Mouse (Mus musculus) liver, postnatal 0 days (tissue): ENCODE measurements around the gene Dnajc12. TPM values are rescaled to one million over a fixed set of nuclear protein-coding genes. Genes with fewer than 3 reads are reported as not detected.
A peak's percentile ranks its signal among the peaks of the same experiment; 100 is the strongest.

Source experiments
- ATAC-seq: fragments of 200-750 bp; cut with Nextera tagmentation; 2 replicates; pipeline ENCODE4 v1.8.0; 2017; ENCODE audit warnings: mild to moderate bottlenecking, moderate library complexity
- DNase-seq: peaks from one replicate; pipeline ENCODE4 v3.0.0-alpha.2; 2016
- H3K27ac ChIP-seq: fragments of 300-500 bp; sonication (generic); 2 replicates; pipeline ENCODE4 v1.5.1; 2014; ENCODE audit warnings: antibody characterized with exemption, moderate library complexity, mild to moderate bottlenecking, low read depth
- H3K27me3 ChIP-seq: fragments of 300-500 bp; sonication (generic); 2 replicates; pipeline ENCODE4 v1.6.1; 2014; ENCODE audit warnings: low read length, control low read depth, mixed read lengths; ENCODE audit not compliant: insufficient read depth
- H3K36me3 ChIP-seq: fragments of 300-500 bp; sonication (generic); replicated peaks from 2 replicates; pipeline ENCODE4 v1.6.1; 2014; ENCODE audit warnings: mild to moderate bottlenecking, control low read depth, low read length, moderate library complexity, mixed read lengths; ENCODE audit not compliant: insufficient read depth
- H3K4me1 ChIP-seq: fragments of 300-500 bp; sonication (generic); 2 replicates; pipeline ENCODE4 v1.6.1; 2014; ENCODE audit warnings: antibody characterized with exemption, mild to moderate bottlenecking, control low read depth; ENCODE audit not compliant: insufficient read depth
- H3K4me2 ChIP-seq: fragments of 300-500 bp; sonication (generic); 2 replicates; pipeline ENCODE4 v1.6.1; 2014; ENCODE audit warnings: low read depth, mild to moderate bottlenecking, low read length, moderate library complexity, mixed read lengths
- H3K4me3 ChIP-seq: fragments of 300-500 bp; sonication (generic); 2 replicates; pipeline ENCODE4 v1.5.1; 2014; ENCODE audit warnings: low read depth, low read length
- H3K9ac ChIP-seq: fragments of 300-500 bp; sonication (generic); replicated peaks from 2 replicates; pipeline ENCODE4 v1.6.1; 2014; ENCODE audit warnings: mild to moderate bottlenecking, moderate library complexity
- H3K9me3 ChIP-seq: fragments of 300-500 bp; sonication (generic); 2 replicates; pipeline ENCODE4 v1.6.1; 2016; ENCODE audit warnings: mild to moderate bottlenecking, control low read depth, low read length, mixed read lengths
- CTCF ChIP-seq: sonication (generic); IDR thresholded peaks from 2 replicates; pipeline ENCODE4 v1.5.1; 2016; ENCODE audit warnings: antibody characterized with exemption, low read depth
- EP300 ChIP-seq: IDR thresholded peaks from 2 replicates; pipeline ENCODE4 v1.6.1; 2016; ENCODE audit warnings: antibody characterized with exemption, low read depth, mild to moderate bottlenecking
- WGBS: fragments of 180-500 bp; shearing (Covaris S2); extraction: QIAGEN DNeasy Blood & Tissue Kit; methylation state at CpG from one replicate; pipeline ENCODE4 v1.1.7; 2014; ENCODE audit not compliant: insufficient replicate concordance; 5-methylcytosine and 5-hydroxymethylcytosine counted together
- polyA plus RNA-seq: library from polyadenylated mRNA; unstranded; fragments of >200 nt; fragmentation: Nextera tagmentation; extraction: Ambion mirVana; gene quantifications from 2 replicates; pipeline ENCODE4 v1.2.1, GENCODE M21; 2015

Gene Dnajc12
- 14.8 and 15.4 TPM in 2 replicates for polyA plus RNA-seq

DNA sequence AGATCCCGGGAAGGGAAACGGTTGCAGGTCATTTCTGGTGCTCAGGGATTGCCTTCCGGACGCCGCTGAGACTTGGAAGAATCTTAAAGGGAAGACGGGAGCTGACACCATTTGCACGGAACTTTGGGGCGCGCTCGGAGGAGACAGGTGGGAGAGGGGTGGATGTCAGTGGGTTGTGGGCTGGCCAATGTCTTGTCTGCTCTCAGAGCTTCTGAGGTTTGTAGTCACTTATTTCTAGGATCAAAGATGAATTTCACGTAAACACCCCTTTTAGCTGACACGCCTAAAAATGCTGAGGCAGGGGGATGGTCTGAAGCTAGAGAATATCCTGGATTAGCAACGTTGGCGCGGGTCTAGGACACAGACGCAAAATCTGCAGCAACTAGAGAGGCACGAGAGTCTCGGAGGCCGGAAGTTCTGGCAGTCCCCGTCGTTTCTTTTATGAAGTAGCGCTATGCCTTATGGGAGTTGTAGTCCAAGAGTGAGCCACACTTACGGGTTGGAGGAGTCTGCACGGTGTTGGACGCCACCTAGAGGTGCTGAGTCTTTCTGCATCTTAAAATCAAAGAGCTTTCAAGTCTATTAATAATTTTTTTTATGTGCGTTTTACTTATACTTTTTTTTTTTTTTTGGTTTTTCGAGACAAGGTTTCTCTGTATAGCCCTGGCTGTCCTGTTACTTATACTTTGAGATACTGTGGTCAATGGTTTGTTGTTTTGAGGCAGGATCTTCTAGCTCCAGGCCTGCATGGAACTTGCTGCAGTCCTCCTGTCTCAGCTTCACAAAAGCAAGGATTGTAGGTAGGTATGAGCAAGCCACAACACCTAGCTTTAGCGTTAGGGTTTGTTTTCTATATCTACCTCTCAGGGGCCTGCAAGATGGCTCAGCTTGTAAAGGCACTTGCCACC is at the start of gene Dnajc12:
Dnajc12 (plus strand) TSS at position 72 of the 908 bp plus-strand sequence.
- Histone ChIP-seq H3K9ac (peak within 1 kb of the TSS; percentile 73), H3K36me3 (no peaks in the 10 kb centered on the region), H3K9me3 (no peaks in the 10 kb centered on the region), H3K27ac (no peak within 1 kb of the TSS), H3K4me1 (peaks cover 12% of the 10 kb centered on the region), H3K4me2 (peak within 1 kb of the TSS; percentile 97), H3K27me3 (no peaks in the 10 kb centered on the region), H3K4me3 (peak within 1 kb of the TSS; percentile 74)
- DNase-seq (peak; percentile 87), ATAC-seq (peak; percentile 96)
- WGBS = 1% methylated on average over 28 of the region's 28 CpGs
- TF ChIP-seq EP300 = peak; percentile 40; the same call in 1 of the 2 replicates
- TF ChIP-seq CTCF = peak; percentile 89

DNA sequence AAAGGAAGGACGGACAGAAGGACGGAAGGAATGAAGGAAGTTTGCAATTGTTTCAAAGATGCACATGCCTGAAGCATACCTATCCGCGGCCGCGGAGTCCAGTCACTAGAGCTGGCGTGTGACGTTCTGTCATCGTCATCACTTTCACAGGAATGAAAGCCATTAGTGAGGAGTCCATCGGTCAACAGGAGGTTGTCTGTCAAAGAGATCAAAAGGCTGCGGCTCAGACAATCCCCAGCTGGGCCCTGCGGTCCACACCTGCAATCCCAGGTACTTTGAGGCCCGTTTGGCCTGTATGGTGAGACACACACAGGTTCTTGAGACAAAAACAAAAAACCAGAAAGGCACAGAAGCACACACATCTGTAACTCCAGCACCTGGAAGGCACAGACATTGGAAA is 45.3 kb upstream of the Dnajc12 start:
- ATAC-seq (no peak), DNase-seq (peak; percentile 18)
- WGBS = 73% methylated on average over 13 of the region's 13 CpGs

DNA sequence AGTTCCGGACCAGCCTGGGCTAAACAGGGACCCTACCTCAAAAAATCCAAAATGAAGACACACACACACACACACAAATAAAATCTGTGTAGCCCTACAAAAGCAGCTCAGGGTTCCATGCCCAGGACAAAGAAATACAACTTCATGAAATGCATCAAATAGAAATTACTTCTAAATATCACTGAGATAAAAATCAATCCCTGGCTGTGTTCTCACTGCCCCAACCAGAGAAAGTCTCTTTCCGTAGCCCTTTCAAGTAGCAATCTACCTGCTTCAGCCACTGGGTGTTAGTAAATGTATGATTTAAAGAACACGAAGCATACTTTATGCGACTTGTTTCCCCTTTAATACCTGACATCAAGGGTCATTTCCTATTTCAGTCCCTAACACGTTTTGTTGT is 44.9 kb upstream of the Dnajc12 start:
- ATAC-seq = no peak

More for the DNA sequence above, 45.3 kb upstream of the Dnajc12 start:
- Histone ChIP-seq H3K9me3 (no peaks in the 10 kb centered on the region), H3K9ac (no peak overlapping the region), H3K4me2 (peak overlapping the region; percentile 82), H3K27ac (no peak overlapping the region), H3K27me3 (no peaks in the 10 kb centered on the region), H3K4me1 (peaks cover 10% of the 10 kb centered on the region), H3K4me3 (peak overlapping the region; percentile 78), H3K36me3 (peaks cover 33% of the 10 kb centered on the region)
- TF ChIP-seq EP300 = no peak
- no peak for TF ChIP-seq CTCF

DNA sequence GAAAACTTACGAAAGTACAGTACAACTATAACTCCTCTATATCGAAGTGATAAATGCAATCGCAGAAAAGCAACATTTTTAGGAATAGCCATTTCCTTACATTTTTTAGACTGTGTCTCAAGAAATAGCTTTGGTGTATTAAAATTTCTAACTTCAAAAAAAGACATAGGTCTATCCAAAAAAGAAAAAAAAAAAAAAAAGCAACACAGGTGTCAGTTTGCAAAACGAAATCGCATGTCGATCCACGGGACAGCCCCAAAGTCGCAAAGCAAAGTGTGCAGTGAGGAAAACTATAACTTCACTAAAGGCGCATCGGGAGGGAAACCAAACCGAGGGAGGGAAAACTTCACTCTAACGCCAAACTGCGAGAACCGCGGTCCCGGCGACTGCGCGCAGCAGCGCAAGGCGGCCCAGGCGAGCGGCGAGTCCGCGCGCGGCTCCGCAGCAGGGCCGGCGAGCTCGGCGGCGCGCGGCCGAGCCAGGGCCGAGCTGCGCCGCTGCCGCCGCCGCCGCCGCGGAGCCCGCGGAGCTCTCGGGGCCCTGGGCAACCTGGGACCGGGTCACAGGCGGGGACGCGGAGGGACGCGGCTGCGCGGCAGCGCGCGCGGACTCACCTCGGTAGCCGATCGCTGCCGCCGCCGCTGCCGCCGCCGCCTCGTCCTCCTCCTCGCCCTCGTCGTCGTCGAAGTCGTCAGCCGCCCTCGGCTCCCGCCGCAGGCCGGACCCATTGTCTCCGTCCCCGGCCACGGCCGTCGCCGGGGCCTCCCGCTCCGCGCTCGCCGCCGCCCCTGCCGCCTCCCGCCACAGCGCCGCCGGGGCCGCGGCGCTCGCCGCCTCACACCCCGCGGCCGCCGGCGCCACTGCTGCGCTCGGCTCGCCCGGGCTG is 44.0 kb upstream of the Dnajc12 start:
- peaks cover 23% of the 10 kb centered on the region for H3K36me3 ChIP-seq
- peak; percentile 77 for DNase-seq
- peak overlapping the region; percentile 78 for H3K4me3 ChIP-seq
- ATAC-seq = peak; percentile 75
- H3K27ac ChIP-seq = peak overlapping the region; percentile 94
- WGBS = 2% methylated on average over 83 of the region's 113 CpGs
- peak overlapping the region; percentile 92 for H3K9ac ChIP-seq
- peaks cover 10% of the 10 kb centered on the region for H3K4me1 ChIP-seq
- TF ChIP-seq CTCF (no peak), EP300 (no peak)
- peak overlapping the region; percentile 82 for H3K4me2 ChIP-seq
- H3K27me3 ChIP-seq = no peaks in the 10 kb centered on the region
- no peaks in the 10 kb centered on the region for H3K9me3 ChIP-seq

More for the DNA sequence above, 44.9 kb upstream of the Dnajc12 start:
- Histone ChIP-seq H3K4me1 (peaks cover 10% of the 10 kb centered on the region), H3K36me3 (peaks cover 32% of the 10 kb centered on the region), H3K4me3 (peak overlapping the region; percentile 78), H3K9ac (peak overlapping the region; percentile 92), H3K4me2 (peak overlapping the region; percentile 82), H3K27me3 (no peaks in the 10 kb centered on the region), H3K27ac (no peak overlapping the region), H3K9me3 (no peaks in the 10 kb centered on the region)
- TF ChIP-seq CTCF (no peak), EP300 (no peak)
- no peak for DNase-seq
- 30% methylated on average over 5 of the region's 5 CpGs for WGBS

DNA sequence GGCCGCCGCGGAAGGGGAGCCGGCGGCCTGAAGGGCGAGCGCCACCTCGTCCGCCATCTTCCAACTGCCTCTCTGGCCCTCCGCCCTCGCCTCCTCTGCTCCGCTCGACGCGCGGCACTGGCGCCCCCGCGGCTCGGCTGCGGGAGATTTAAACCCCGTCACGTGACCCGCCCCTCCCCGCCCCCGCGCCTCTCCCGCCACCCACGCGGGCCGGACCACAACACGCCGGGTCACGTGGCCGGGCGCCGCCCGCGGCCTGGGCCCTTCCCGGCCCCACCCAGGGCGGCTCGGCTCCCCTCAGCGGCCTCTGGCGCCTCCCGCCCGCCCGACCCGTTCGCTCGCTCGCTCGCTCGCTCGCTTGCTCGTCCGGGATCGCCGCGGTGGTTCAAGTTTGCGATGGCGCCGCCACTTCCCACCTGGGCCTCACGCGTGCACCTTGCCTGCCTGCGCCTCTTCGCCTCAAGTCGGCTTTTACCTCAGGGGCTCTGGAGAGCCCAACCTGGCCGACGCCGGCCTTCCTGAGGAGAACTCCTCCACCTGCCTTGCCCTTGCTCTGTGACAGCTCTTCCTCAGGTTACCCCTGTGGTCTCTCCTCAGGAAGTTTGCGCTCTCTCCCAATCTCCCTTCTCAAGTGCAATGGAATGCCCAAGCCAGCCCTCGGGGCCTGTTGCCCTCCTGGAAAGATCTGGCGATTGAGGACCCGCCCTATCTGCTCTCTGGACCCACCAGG is 43.2 kb upstream of the Dnajc12 start:
- peaks cover 14% of the 10 kb centered on the region for H3K36me3 ChIP-seq
- H3K4me3 ChIP-seq = peak overlapping the region; percentile 78
- DNase-seq (peak; percentile 96), ATAC-seq (peak; percentile 93)
- H3K27ac ChIP-seq = peak overlapping the region; percentile 94
- peak overlapping the region; percentile 82 for H3K4me2 ChIP-seq
- no peaks in the 10 kb centered on the region for H3K9me3 ChIP-seq
- WGBS = 8% methylated on average over 47 of the region's 74 CpGs
- TF ChIP-seq EP300 (no peak), CTCF (no peak)
- peaks cover 10% of the 10 kb centered on the region for H3K4me1 ChIP-seq
- peak overlapping the region; percentile 92 for H3K9ac ChIP-seq
- H3K27me3 ChIP-seq = no peaks in the 10 kb centered on the region
